Mouse (Mus musculus) layer of hippocampus, adult 2 months (tissue): ENCODE measurements around the gene Vmn1r165. TPM values are rescaled to one million over a fixed set of nuclear protein-coding genes. Genes with fewer than 3 reads are reported as not detected.
"Not testable (repeated sequence)": the region's sequence is repeated elsewhere in the genome, so short reads cannot be mapped to it uniquely, and the experiment has no call there.

Experiments
- DNase-seq, 2 experiments: peaks; one replicate each; pipeline ENCODE4 v3.0.0; 2022; ENCODE audit warnings: low spot score in 2 of 2
- H3K27ac ChIP-seq: fragments of 200-600 bp; 2 replicates; pipeline ENCODE4 v1.8.1; 2022
- H3K4me3 ChIP-seq: fragments of 200-600 bp; 2 replicates; pipeline ENCODE4 v1.8.1; 2022; ENCODE audit warnings: mild to moderate bottlenecking
- long read RNA-seq, 2 experiments: library from polyadenylated mRNA; stranded (forward); transcript quantifications; one replicate each; pipeline ENCODE4 v2.0.0; 2021; ENCODE audit warnings: borderline mapping rate in 2 of 2
- total RNA-seq, 2 experiments: library from RNA; stranded (reverse); gene quantifications; 2 replicates each; pipeline ENCODE4 v1.2.3; 2021

The Vmn1r165 gene
- total RNA-seq: not detected
- long read RNA-seq, experiment 1: 0 reads
- long read RNA-seq, experiment 2: 0 reads

DNA sequence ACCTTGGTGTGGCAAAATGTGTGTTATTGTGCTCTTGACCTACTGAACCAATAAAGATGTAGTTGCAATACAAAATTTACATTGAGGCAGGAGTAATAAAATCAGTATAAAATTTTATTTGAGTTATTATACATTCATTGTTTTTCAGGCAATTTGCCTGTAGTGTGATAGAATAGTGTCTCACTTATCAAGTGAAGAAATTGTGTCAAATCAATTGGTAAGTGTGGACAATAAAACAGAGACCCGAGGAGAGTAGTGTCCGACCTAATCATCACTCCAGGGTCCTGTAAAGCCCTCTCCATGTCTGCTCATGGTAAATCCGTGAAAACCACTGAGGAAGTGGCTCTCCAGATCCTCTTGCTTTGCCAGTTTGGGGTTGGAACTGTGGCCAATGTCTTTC, at the start of gene Vmn1r165:
TSS of gene Vmn1r165 (plus strand) at position 301 of the 400 bp plus-strand sequence.
- H3K4me3 ChIP-seq, H3K27ac ChIP-seq, DNase-seq: not testable (repeated sequence)

DNA sequence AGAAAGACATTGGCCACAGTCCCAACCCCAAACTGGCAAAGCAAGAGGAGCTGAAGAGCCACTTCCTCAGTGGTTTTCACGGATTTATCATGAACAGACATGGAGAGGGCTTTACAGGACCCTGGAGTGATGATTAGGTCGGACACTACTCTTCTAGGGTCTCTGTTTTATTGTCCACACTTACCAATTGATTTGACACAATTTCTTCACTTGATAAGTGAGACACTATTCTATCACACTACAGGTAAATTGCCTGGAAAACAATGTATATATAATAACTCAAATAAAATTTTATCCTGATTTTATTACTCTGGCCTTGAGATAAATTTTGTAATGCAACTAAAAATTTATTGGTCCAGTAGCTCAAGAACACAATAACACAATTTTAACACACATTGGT, 34.5 kb downstream of the Vmn1r165 start, which contains the start of gene Vmn1r166:
TSS of gene Vmn1r166 (minus strand) at position 101 of the 400 bp plus-strand sequence.
- not testable (repeated sequence) for DNase-seq, H3K4me3 ChIP-seq, H3K27ac ChIP-seq

Other genes with a start within 250 kb of the Vmn1r165 start
- gene Gm4214, start 232.7 kb upstream of the Vmn1r165 start, total RNA-seq: not detected
- gene Gm4216, start 197.4 kb upstream of the Vmn1r165 start, total RNA-seq: not detected
- not detected for gene Vmn1r163, start 161.8 kb upstream of the Vmn1r165 start, total RNA-seq
- gene Gm8720, start 149.9 kb upstream of the Vmn1r165 start, total RNA-seq: not detected
- gene Gm10662, start 72.9 kb upstream of the Vmn1r165 start, total RNA-seq: not detected
- gene Vmn1r166, start 34.4 kb downstream of the Vmn1r165 start, total RNA-seq: not detected
- gene Gm6902, start 61.6 kb downstream of the Vmn1r165 start, total RNA-seq: not detected
- gene Nlrp4e, start 83.9 kb downstream of the Vmn1r165 start, total RNA-seq: not detected
- not detected for gene Nlrp5, start 168.6 kb downstream of the Vmn1r165 start, total RNA-seq